Mouse (Mus musculus) yolk sac, embryonic 10.5 days (tissue): ENCODE data around the gene Col25a1.

Source experiments
- DNase-seq: peaks from one replicate; pipeline ENCODE4 v3.0.0-alpha.2; 2017; ENCODE audit warnings: low spot score

Gene Col25a1

GRCm38 (mm10) chr3:130161323-130161917, 30.1 kb downstream of the Col25a1 start:
- DNase-seq: no peak

DNA sequence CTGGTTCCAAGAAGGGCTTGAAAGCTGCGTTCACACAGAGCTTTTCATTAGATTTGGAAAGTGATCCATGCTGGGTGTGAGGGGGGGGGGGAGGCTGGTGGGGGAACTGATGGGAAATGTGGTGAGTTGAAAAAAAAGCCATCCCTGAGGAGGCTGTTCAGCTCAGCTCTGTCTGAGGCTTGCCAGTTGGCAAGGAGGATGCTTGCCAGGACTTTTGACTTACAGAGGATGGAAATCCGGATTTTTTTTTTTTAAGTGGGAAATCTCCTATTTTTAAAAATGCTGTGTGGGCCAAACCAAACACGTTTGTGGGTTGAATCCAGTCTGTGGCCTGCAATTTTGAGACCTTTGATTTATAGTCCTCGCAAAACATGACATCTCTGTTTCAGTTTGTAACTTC, 35.6 kb downstream of the Col25a1 start:
- no peak for DNase-seq

GRCm38 (mm10) chr3:130172764-130173163, 41.5 kb downstream of the Col25a1 start:
- DNase-seq: no peak

DNA sequence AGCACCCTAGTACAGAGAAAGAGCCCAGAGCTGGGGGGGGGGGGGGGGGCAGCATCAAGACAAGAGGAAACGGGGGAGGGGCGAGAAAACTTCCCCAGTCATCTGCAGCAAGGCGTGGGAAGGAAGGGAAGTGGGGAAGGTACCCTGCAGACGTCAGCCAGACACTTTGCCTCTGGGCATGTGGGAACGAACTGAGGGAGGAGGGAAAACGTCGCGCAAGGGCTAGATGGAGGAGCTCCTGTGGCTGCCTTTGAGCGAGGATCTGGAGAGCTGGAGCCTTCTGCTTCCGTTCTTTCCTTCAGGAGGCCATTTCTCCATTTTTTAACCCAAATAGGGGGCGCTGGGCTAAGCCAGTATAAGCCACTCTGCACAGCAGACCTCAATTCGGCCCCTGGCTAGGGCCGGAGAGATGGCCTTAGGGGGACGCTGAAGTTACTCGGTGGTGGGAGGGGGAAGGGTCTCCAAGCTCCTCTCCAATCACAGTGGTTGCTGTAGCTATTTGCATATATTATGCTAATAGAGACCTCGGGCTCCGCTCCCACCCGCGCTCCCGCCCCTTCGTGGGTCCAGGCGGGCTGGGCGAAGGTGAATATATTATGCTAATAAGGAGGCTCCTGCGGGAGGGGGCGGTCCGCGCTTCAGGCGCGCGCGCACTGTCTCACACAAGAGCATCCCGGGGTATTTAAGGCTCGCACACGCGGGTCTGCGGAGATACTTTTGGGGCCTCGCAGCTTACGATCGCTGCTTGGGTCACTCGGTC, 49.1 kb downstream of the Col25a1 start:
- DNase-seq: peak; percentile 85

DNA sequence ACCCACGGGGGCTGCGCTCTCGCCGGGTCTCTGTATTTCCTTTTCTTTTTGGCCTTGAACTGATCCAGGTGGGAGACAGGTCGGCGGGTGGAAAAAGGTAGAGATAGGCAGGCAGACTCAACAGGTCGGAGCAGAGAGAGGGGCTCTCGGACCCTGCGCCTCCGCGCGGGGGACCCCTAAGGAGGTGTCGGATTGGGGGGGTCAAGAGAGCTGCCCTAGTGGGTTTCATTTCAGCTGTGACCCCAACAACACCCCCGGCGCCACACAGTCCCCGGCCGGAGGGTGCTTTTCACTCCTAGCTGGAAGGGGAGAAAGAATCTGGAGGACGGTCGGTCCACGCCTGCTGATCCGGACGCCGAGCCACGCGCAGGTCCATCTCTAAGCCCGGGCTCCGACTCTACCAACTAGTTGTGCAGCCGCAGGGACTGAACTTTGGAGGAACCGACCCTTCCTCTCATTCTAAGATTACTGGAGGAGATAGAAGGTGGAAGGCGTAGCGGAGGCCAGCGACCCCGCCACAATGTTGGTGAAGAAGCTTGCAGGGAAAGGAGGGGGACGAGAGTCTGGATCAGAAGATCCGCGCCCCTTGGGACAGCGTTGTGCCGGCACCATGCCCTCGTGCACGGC, 49.8 kb downstream of the Col25a1 start:
- DNase-seq: peak; percentile 9

DNA sequence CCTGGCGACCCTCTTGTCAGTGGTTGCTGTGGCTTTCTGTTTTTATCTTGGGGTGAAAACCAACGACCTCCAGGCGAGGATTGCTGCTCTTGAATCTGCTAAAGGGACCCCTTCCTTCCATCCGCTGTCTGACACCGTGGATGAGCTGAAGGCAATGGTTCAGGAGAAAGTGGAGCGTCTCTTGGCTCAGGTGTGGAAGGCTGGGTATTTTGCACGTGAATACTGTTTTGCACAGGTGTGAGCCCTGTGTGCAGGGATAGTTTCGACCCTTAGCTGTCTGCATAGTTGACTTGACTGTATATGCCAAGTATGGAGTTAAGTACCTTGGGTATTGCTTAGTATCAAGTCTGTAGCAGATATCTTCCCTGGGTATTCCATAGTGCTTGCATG, 50.3 kb downstream of the Col25a1 start:
- no peak for DNase-seq

DNA sequence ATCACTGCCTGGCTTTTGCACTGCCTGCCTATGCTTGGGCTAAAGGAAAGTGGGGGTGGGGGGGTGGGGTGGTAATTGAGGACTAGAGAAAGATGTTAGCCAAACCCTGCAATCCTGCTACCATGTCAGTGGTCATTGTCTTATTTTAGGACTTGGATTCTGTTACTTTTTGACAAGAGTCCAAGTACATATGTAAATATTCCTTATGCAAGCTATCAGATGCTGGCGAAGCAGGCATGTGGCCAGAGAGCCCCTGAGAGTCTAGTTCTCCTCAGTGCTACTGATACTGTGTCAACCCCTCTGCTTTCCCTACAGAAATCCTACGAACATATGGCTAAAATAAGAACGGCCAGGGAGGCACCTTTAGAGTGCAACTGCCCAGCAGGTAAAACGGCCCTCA, 51.1 kb downstream of the Col25a1 start:
- no peak for DNase-seq

- DNase-seq: no peak
Measured at GRCm38 (mm10) chr3:130185111-130185510, 53.8 kb downstream of the Col25a1 start.

DNA sequence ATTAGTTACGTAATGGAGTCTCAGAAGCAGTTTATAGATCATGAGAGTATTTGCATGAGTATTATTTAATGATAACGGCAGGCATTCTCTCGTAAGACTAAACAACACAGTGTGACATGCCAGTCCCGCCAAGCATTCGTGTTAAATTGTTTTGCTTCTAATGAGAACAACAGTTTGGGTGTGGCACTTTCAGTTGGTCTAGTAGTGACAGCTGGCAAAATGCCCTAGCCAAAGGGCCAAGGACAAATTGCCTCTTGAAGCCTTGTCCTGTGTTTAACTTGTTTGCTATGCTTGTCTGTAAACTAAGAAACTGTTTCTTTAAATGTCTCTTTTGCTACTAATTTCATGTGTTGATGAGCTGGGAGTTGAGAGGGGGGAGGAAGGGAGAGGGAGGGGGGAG, 56.3 kb downstream of the Col25a1 start:
- DNase-seq: no peak

GRCm38 (mm10) chr3:130193450-130193849, 62.1 kb downstream of the Col25a1 start:
- no peak for DNase-seq

- DNase-seq: no peak
Measured at GRCm38 (mm10) chr3:130214631-130215030, 83.3 kb downstream of the Col25a1 start.

GRCm38 (mm10) chr3:130216141-130216540, 84.8 kb downstream of the Col25a1 start:
- no peak for DNase-seq

DNA sequence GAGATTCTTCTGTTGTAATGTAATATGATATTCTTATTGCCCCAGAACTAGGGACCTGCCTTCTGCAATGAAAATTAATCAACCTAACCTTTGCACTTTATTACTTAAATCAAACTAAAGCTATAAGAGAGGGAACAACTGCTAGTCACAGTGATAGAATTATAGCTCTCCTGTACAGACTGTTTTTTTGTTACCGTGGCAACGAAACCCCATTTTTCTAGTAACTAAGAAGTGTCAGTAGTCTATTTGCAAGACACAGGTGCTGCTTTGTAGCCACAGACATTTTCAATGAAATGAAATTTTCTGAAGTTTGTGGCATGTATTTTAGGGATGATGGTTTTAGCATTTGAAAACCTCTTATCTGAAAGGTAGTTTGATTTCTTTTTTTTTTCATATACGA, 85.3 kb downstream of the Col25a1 start:
- DNase-seq: no peak

- DNase-seq: no peak
Measured at GRCm38 (mm10) chr3:130217705-130218104, 86.4 kb downstream of the Col25a1 start.

GRCm38 (mm10) chr3:130218232-130218728, 87.0 kb downstream of the Col25a1 start:
- DNase-seq: no peak

- DNase-seq: no peak
Measured at GRCm38 (mm10) chr3:130220811-130221210, 89.5 kb downstream of the Col25a1 start.

- no peak for DNase-seq
Measured at GRCm38 (mm10) chr3:130228186-130228585, 96.9 kb downstream of the Col25a1 start.

- no peak for DNase-seq
Measured at GRCm38 (mm10) chr3:130232944-130233343, 101.6 kb downstream of the Col25a1 start.

DNA sequence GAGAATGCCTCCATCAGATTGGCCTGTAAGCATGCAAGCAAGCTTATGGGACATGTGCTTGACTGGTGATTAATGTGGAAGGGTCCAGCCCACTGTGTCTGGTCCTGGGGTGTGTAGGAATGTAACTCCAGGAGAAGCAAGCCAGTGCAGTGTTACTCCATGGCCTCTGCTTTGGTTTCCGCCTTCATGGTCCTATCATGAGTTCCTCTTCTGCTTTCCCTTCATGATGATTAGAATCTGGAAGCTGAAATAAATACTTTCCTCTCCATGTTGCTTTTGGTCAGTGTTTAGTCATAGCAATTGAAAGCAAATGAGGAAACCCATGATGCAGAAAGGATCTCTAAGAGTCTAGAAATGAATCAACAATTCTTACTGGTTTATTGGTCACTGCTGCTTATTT, 103.9 kb downstream of the Col25a1 start:
- no peak for DNase-seq

GRCm38 (mm10) chr3:130236129-130236528, 104.8 kb downstream of the Col25a1 start:
- no peak for DNase-seq

DNA sequence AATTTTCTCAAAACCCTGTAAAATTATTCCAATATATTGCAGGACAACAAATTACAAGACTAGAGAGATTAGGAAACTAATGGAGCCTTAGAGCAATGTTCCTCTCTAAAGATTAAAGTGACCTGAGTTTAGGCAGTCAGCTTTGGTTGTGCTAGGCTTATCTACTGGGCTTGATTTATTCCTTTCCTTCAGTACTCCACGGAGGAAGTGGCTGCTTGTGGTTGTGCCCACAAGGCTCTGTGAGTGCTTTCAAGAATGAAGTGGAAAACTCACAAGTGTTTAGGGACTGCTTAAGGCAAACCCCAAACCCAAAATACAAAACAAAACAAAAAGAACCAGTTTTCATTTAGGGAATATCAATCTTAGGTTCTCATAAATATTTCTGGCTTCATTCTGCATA, 106.6 kb downstream of the Col25a1 start:
- DNase-seq: no peak

- no peak for DNase-seq
Measured at GRCm38 (mm10) chr3:130241924-130242323, 110.6 kb downstream of the Col25a1 start.

GRCm38 (mm10) chr3:130242647-130243296, 111.5 kb downstream of the Col25a1 start:
- no peak for DNase-seq
